18 mouse cellular contexts compared by ENCODE assay signal in genomic region chr8:83765663-83766062, GRCm38 (mm10). TPM values are rescaled to one million over a fixed set of nuclear protein-coding genes. Genes with fewer than 3 reads are reported as not detected.
DNase-seq lines count a peak whose midpoint lies in the region; TF ChIP-seq lines count a peak whose summit lies in the region.
"Had no signal": no experiment of that assay in that cellular context is flagged by ENCODE, and none has a peak within 500 bp of the region (broad histone marks: within the 10 kb centered on the region; RNA-seq: fewer than 3 reads in every experiment).

No protein-coding gene starts in this region.

- no peak for DNase-seq in testis, postnatal 14 days (ENCODE audit: low spot score)
- peak; percentile 47 for DNase-seq in MEL (ENCODE audit: low read depth, low spot score)
- no peak for DNase-seq in yolk sac, embryonic 10.5 days (ENCODE audit: low spot score)
- DNase-seq: adrenal gland, adult 2 months; adrenal gland, adult 8-10 months; adrenal gland, postnatal 10 days; adrenal gland, postnatal 14 days; adrenal gland, postnatal 25 days; adrenal gland, postnatal 36 days; B cell, adult 2 months; cerebellum, adult 11 months; cerebellum, adult 11-12 months; cerebellum, adult 18-20 months; cerebellum, adult 2 months had no signal

- no peak overlapping the region for H3K27ac ChIP-seq in testis, adult 2 months (ENCODE audit: control insufficient read depth, insufficient read depth, low read depth, low read length)
- H3K27ac ChIP-seq in MEL (ENCODE audit: control insufficient read depth, low read depth, low read length): no peak overlapping the region

- TF ChIP-seq CTCF in testis, adult 2 months (IDR thresholded peaks at IDR 0.05; ENCODE audit: control insufficient read depth, insufficient read depth, insufficient replicate concordance, low read depth, low read length): no peak
- TF ChIP-seq CTCF in MEL (IDR thresholded peaks at IDR 0.05 in 2 of 3, conservative IDR thresholded peaks at IDR 0.05 in 1 of 3; ENCODE audit: control insufficient read depth in 1 of 3, insufficient read depth in 1 of 3, low read depth in 2 of 3, low read length in 3 of 3, poor library complexity in 1 of 3, severe bottlenecking in 1 of 3): no peak

- H3K4me1 ChIP-seq in testis, adult 2 months (ENCODE audit: control insufficient read depth, insufficient read depth, low read length): peaks cover 3% of the 10 kb centered on the region
- peaks cover 12 to 37% of the 10 kb centered on the region in 2 experiments for H3K4me1 ChIP-seq in MEL (ENCODE audit: control insufficient read depth in 1 of 2, insufficient read depth in 2 of 2, low read length in 2 of 2)

- TF ChIP-seq POLR2A in testis, adult 2 months (IDR thresholded peaks at IDR 0.05; ENCODE audit: control insufficient read depth, low read depth, low read length): no peak
- no peak for TF ChIP-seq POLR2A in MEL (IDR thresholded peaks at IDR 0.05; ENCODE audit: control insufficient read depth in 1 of 2, insufficient read depth in 1 of 2, low read depth in 1 of 2, low read length in 2 of 2, poor library complexity in 1 of 2)

- H3K79me2 ChIP-seq in MEL (ENCODE audit: control insufficient read depth, insufficient read depth, low read length, poor library complexity): no peaks in the 10 kb centered on the region

- TF ChIP-seq RAD21 in MEL (IDR thresholded peaks at IDR 0.05; ENCODE audit: low read depth, low read length): no peak

- H3K9me3 ChIP-seq in MEL (replicated peaks; ENCODE audit: insufficient read depth, low read length): no peaks in the 10 kb centered on the region

- H3K9ac ChIP-seq in MEL (ENCODE audit: control insufficient read depth, low read depth, low read length, poor library complexity, severe bottlenecking): no peak overlapping the region

- no peaks in the 10 kb centered on the region for H3K27me3 ChIP-seq in testis, adult 2 months (ENCODE audit: control insufficient read depth, insufficient read depth, low read length)
- H3K27me3 ChIP-seq in MEL (ENCODE audit: control insufficient read depth in 1 of 2, insufficient read depth in 2 of 2, low read length in 2 of 2): no peaks in the 10 kb centered on the region
- H3K27me3 ChIP-seq: CH12.LX, Patski had no signal

- H3K4me3 ChIP-seq in testis, adult 2 months (ENCODE audit: control insufficient read depth, low read depth, low read length): peak overlapping the region; percentile 41
- H3K4me3 ChIP-seq in MEL (ENCODE audit: control insufficient read depth in 1 of 2, insufficient read depth in 1 of 2, low read depth in 2 of 2, low read length in 2 of 2): no peak overlapping the region

- peak; percentile 33 to 38; a peak in 2 of 4 replicates for TF ChIP-seq EP300 in MEL (IDR thresholded peaks at IDR 0.05; ENCODE audit: low read depth in 1 of 2, low read length in 2 of 2)

- H3K36me3 ChIP-seq in testis, adult 2 months (ENCODE audit: control insufficient read depth, insufficient read depth, low read length): no peaks in the 10 kb centered on the region
- H3K36me3 ChIP-seq in MEL (ENCODE audit: control insufficient read depth in 1 of 2, insufficient read depth in 2 of 2, low read length in 2 of 2): peaks cover 0 to 18% of the 10 kb centered on the region in 2 experiments; a peak in 2 of 4 replicates
- H3K36me3 ChIP-seq: G1E had no signal

TF ChIP-seq in MEL, 35 proteins besides CTCF, POLR2A, EP300 and RAD21:
- TF ChIP-seq SIN3A (IDR thresholded peaks at IDR 0.05; ENCODE audit: low read length) (peak; percentile 28; the same call in 1 of the 2 replicates), ETS1 (IDR thresholded peaks at IDR 0.05; ENCODE audit: low read depth, low read length) (0 out of 2 replicates have a peak, but pooled peaks have one; percentile 47), RCOR1 (IDR thresholded peaks at IDR 0.05; ENCODE audit: low read depth, low read length) (peak; percentile 63), ZKSCAN1 (IDR thresholded peaks at IDR 0.05; ENCODE audit: low read depth, low read length) (no peak), TAL1 (IDR thresholded peaks at IDR 0.05; ENCODE audit: low read length) (no peak), TBP (IDR thresholded peaks at IDR 0.05; ENCODE audit: low read depth, low read length) (0 out of 2 replicates have a peak, but pooled peaks have one; percentile 15), GATA1 (IDR thresholded peaks at IDR 0.05; ENCODE audit: low read depth, low read length) (peak; percentile 66), MYB (IDR thresholded peaks at IDR 0.05; ENCODE audit: low read depth, low read length) (no peak)

RNA-seq across cellular contexts. Expression of gene Adgre5, which starts 24.5 kb away (rescaled TPM):
- 6.1 and 13.1 TPM in 2 replicates for polyA plus RNA-seq in testis, adult 2 months (2012; rRNA removed)
- 16.1 and 18.5 TPM in 2 replicates for total RNA-seq in MEL (2012; rRNA removed)
- polyA plus RNA-seq in MEL (2012; ENCODE audit: insufficient read depth in 1 of 2, insufficient read length in 2 of 2, low read depth in 1 of 2, low replicate concordance in 2 of 2, missing spikeins in 1 of 2): 10 to 100 TPM in 1 of 2 experiments, not detected in 1; 21.4 TPM

RNA-seq across cellular contexts. Expression of gene Ddx39, which starts 50.7 kb away (rescaled TPM):
- 101 and 105 TPM in 2 replicates for polyA plus RNA-seq in testis, adult 2 months (2012; rRNA removed)
- 279 and 361 TPM in 2 replicates for total RNA-seq in MEL (2012; rRNA removed)
- polyA plus RNA-seq in MEL (2012; ENCODE audit: insufficient read depth in 1 of 2, insufficient read length in 2 of 2, low read depth in 1 of 2, low replicate concordance in 2 of 2, missing spikeins in 1 of 2): 100 to 1,000 TPM; 272 to 304 TPM
